Mouse (Mus musculus): ENCODE data around the gene Tbk1. TPM values are rescaled to one million over a fixed set of nuclear protein-coding genes. Genes with fewer than 3 reads are reported as not detected.

Tbk1 gene
- polyA plus RNA-seq, 1 experiment from 2014 or later: 32.0 TPM

DNA sequence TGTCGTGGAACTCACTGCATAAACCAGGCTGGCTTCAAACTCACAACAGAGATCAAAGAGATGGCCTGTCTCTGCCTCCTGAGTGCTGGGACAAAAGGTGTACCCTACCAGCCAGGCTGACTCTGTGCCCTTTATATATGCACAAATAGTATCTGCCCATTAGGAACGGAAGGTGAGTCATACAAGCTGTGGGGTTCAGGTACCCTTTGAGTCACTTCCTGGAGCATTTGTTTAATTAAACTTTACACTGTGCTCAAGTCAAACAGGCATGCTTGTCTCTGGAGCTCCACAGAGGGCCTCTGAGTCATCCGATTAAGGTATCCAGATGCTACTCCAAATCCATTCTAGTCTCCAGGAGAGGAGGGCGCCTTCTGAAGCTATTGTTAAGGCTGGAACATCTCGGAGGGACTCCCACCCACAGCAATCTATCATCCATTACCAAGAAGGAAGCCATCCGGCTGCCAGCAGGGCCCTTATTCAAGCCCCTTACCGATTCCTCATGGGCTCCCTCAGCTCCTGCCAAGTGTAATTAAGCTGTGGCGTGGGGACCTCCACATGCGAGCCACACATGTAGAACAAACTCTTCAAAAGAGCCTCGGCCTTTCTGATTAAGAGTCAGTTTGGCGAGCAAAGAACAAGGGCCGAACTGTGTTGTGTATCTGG lies 65.5 kb downstream of the Tbk1 start:
- Histone ChIP-seq H3K27ac (ENCODE audit: low read depth, low read length) (peak overlapping the region; percentile 56; the same call in 1 of the 2 replicates), H3K9me3 (ENCODE audit: control insufficient read depth, low read length) (no peaks in the 10 kb centered on the region), H3K27me3 (replicated peaks; ENCODE audit: control insufficient read depth, insufficient read depth, low read length) (no peaks in the 10 kb centered on the region), H3K9ac (ENCODE audit: low read depth, low read length) (0 out of 2 replicates have a peak overlapping the region, but pooled peaks have one; percentile 12), H3K4me3 (ENCODE audit: low read depth, low read length) (no peak overlapping the region), H3K36me3 (ENCODE audit: control insufficient read depth, insufficient read depth, low read length) (no peaks in the 10 kb centered on the region), H3K4me2 (peak overlapping the region; percentile 23; the same call in 1 of the 2 replicates), H3K4me1 (replicated peaks; ENCODE audit: control insufficient read depth, insufficient read depth, low read length) (peaks cover 2% of the 10 kb centered on the region)
- WGBS: 48% methylated on average over 12 of the region's 12 CpGs
- DNase-seq (ENCODE audit: low spot score): no peak
- no peak for ATAC-seq (replicated peaks; ENCODE audit: low FRiP score)

DNA sequence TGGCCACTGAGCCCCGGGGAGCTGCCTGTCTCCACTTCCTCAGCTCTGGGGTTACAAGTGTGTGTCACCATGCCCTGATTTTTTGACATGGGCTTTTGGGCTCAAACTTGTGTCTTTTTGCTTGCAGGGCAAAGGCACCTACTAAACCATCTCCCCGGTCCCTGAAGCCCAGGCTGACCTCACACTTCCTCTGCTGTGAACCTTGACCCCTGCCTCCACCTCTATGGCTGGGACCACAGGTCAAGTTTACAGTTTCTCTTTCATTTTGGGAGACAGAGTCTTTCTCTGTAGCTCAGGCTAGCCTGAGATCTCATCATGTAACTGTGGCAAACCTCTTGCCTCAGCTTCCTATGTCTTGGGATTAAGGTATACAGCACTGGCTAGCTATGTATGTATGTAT lies 66.9 kb downstream of the Tbk1 start:
- WGBS: 44% methylated on average over 2 of the region's 2 CpGs
- H3K9me3 ChIP-seq (ENCODE audit: control insufficient read depth, low read length): no peaks in the 10 kb centered on the region
- no peaks in the 10 kb centered on the region for H3K27me3 ChIP-seq (replicated peaks; ENCODE audit: control insufficient read depth, insufficient read depth, low read length)
- peaks cover 3% of the 10 kb centered on the region for H3K4me1 ChIP-seq (replicated peaks; ENCODE audit: control insufficient read depth, insufficient read depth, low read length)
- DNase-seq (ENCODE audit: low spot score) (no peak), ATAC-seq (replicated peaks; ENCODE audit: low FRiP score) (no peak)
- H3K36me3 ChIP-seq (ENCODE audit: control insufficient read depth, insufficient read depth, low read length): no peaks in the 10 kb centered on the region
- no peak overlapping the region for H3K4me3 ChIP-seq (ENCODE audit: low read depth, low read length)
- no peak overlapping the region for H3K27ac ChIP-seq (ENCODE audit: low read depth, low read length)
- H3K9ac ChIP-seq (ENCODE audit: low read depth, low read length): no peak overlapping the region
- no peak overlapping the region for H3K4me2 ChIP-seq

DNA sequence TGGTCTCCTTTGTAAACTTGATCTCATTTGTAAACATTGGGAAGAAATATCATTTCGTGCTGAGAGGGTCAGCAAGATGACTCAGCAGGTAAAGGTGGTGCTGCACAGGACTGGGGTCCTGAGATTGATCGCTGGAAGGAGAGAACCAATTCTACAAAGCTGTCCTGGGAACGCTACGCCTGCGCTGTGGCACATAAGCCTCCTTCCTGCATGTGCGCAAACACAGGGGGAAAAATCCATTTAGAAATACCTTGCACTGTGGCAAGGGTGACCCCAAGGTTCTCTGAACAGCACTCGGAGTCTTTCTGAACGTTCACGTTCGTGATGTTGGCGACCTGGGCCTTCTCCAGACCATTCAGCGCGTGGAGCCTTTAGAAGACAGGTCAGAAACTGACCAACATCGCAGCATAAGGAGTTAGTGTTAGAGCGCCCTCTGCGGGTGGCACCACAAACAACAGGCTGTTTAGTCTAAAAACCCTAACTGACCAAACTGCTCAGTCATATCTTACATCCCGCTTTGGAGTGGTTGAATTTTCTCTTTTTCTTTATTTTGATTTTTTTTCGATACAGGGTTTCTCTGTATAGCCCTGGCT lies 70.5 kb downstream of the Tbk1 start:
- H3K9ac ChIP-seq (ENCODE audit: low read depth, low read length): 0 out of 2 replicates have a peak overlapping the region, but pooled peaks have one; percentile 6
- no peaks in the 10 kb centered on the region for H3K9me3 ChIP-seq (ENCODE audit: control insufficient read depth, low read length)
- no peak overlapping the region for H3K4me3 ChIP-seq (ENCODE audit: low read depth, low read length)
- 29% methylated on average over 18 of the region's 18 CpGs for WGBS
- DNase-seq (ENCODE audit: low spot score): peak; percentile 77
- no peaks in the 10 kb centered on the region for H3K36me3 ChIP-seq (ENCODE audit: control insufficient read depth, insufficient read depth, low read length)
- H3K4me1 ChIP-seq (replicated peaks; ENCODE audit: control insufficient read depth, insufficient read depth, low read length): peaks cover 3% of the 10 kb centered on the region
- 0 out of 2 replicates have a peak overlapping the region, but pooled peaks have one; percentile 32 for H3K27ac ChIP-seq (ENCODE audit: low read depth, low read length)
- peak; percentile 45; the same call in 1 of the 2 replicates for ATAC-seq (replicated peaks; ENCODE audit: low FRiP score)
- peak overlapping the region; percentile 34 for H3K4me2 ChIP-seq
- no peaks in the 10 kb centered on the region for H3K27me3 ChIP-seq (replicated peaks; ENCODE audit: control insufficient read depth, insufficient read depth, low read length)

DNA sequence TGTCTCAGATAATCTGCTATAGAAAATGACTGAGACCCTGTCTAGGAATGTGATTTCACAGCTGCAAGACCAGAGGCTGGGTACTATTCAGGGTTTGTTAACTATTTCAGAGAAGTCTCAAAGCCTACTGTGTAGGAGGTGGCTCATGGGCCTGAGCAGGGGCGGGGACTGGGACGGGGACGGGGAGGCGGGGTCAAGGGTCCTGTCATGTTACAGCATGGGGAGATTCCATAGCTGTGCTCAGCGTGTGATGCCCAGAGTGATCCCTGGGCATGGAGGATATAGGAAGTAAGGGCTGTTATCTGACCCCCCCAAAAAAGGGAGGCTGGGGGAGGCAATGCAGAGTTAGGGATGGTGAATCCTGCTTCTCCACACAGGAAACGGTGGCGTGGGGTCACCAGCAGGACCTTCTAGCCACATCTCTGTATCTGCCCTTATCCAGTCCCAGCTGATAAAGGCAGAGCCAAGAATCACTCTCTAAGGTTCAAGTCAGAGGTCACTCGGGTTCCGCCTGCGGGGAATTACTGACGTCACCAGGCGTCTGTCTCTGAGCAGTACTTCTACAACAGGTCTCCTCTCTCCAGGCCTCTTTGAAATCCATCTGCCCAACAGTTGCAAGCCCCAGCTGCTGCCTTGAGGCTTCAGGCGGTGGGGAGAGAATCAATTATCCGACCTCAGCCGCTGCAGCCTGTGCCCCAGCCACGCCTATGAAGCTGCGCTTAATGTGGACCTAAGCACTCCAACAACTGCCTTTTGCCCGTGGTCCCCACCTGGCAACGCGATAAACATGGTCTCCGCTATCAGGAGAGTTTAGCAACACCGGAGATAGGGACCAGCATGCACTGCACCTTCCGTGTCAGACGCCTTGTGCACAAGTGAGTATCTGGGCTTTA lies 76.6 kb downstream of the Tbk1 start:
- H3K9ac ChIP-seq (ENCODE audit: low read depth, low read length): no peak overlapping the region
- H3K4me1 ChIP-seq (replicated peaks; ENCODE audit: control insufficient read depth, insufficient read depth, low read length): peaks cover 38% of the 10 kb centered on the region

DNA sequence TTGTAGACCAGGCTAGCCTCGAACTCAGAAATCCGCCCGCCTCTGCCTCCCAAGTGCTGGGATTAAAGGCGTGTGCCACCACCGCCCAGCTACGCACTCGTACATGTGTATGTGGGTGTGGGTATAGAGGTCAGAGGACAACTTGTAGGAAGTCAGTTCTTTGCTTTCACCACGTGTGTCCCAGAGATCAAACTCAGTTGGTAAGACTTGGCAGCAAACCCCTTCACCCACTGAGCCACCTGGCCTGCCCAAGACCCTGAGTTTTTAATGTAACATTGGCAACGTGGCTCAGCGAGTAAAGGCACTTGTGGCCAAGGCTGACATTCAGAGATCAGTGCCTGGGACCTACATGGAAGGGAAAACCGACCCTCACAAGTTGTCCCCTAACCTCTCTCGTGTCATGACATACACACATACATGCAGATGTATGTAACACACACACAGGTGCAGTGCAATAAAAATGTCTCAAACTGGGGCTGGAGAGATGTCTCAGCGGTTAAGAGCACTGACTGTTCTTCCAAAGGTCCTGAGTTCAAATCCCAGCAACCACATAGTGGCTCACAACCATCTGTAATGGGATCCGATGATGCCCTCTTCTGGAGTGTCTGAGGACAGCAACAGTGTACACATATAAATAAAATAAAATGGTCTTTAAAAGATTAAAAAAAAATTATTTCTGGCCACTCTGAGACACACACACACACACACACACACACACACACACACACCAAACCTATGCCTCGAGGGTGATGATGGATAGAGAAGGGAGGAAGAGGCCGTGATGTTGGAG lies 78.6 kb downstream of the Tbk1 start:
- H3K9ac ChIP-seq (ENCODE audit: low read depth, low read length): no peak overlapping the region
- H3K9me3 ChIP-seq (ENCODE audit: control insufficient read depth, low read length): no peaks in the 10 kb centered on the region
- no peaks in the 10 kb centered on the region for H3K27me3 ChIP-seq (replicated peaks; ENCODE audit: control insufficient read depth, insufficient read depth, low read length)
- ATAC-seq (replicated peaks; ENCODE audit: low FRiP score) (no peak), DNase-seq (ENCODE audit: low spot score) (no peak)
- H3K4me2 ChIP-seq: no peak overlapping the region
- H3K27ac ChIP-seq (ENCODE audit: low read depth, low read length): no peak overlapping the region
- WGBS: 82% methylated on average over 16 of the region's 16 CpGs
- no peak overlapping the region for H3K4me3 ChIP-seq (ENCODE audit: low read depth, low read length)
- no peaks in the 10 kb centered on the region for H3K36me3 ChIP-seq (ENCODE audit: control insufficient read depth, insufficient read depth, low read length)
- H3K4me1 ChIP-seq (replicated peaks; ENCODE audit: control insufficient read depth, insufficient read depth, low read length): peaks cover 41% of the 10 kb centered on the region

More for the DNA sequence above, 76.6 kb downstream of the Tbk1 start:
- peak; percentile 62 for DNase-seq (ENCODE audit: low spot score)
- no peaks in the 10 kb centered on the region for H3K36me3 ChIP-seq (ENCODE audit: control insufficient read depth, insufficient read depth, low read length)
- no peaks in the 10 kb centered on the region for H3K9me3 ChIP-seq (ENCODE audit: control insufficient read depth, low read length)
- H3K27ac ChIP-seq (ENCODE audit: low read depth, low read length): peak overlapping the region; percentile 23
- H3K27me3 ChIP-seq (replicated peaks; ENCODE audit: control insufficient read depth, insufficient read depth, low read length): no peaks in the 10 kb centered on the region
- peak overlapping the region; percentile 5; the same call in 1 of the 2 replicates for H3K4me3 ChIP-seq (ENCODE audit: low read depth, low read length)
- H3K4me2 ChIP-seq: peak overlapping the region; percentile 42
- WGBS: 16% methylated on average over 24 of the region's 24 CpGs
- ATAC-seq (replicated peaks; ENCODE audit: low FRiP score): peak; percentile 51

DNA sequence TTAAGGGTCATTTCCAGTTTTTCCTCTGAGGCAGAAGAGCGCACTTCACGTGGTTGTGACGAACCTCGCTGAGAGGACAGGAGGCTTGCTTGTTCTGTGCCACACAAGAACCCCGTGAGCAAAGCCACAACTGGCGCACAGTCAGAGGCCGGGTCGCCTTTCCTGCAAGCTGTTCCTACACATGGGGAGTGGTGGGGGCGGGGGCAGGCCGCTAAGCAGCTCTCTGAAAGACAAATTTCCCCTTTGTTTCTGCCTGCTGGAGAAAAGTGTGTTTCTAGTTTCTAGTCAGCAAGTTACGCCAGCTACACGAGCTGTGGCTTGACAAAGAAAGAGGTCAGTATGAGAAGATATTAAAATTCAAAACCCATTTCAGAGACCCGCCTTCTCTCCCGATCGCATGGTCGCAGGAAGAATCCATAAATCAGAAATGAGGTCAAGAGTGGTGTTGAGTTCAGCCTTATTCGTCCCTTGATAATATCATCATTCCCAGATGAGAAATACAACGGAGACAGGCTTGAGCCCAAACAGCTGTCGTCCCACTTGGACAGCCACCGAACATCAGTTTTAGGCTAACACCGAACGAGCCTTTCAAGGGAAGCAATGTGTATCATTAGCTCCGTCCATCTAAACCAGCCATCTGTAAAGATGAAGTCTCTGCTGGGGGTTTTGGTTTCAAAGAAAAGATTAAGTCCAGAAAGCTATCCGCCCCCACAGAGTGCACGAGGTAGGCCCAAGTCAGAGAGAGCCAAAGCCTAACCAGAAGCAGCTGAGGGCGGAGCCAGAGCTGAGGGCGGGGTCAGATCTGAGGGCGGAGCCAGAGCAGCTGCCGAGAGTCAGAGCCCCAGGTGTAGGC lies 79.6 kb downstream of the Tbk1 start:
- Histone ChIP-seq H3K9me3 (ENCODE audit: control insufficient read depth, low read length) (no peaks in the 10 kb centered on the region), H3K36me3 (ENCODE audit: control insufficient read depth, insufficient read depth, low read length) (no peaks in the 10 kb centered on the region), H3K4me1 (replicated peaks; ENCODE audit: control insufficient read depth, insufficient read depth, low read length) (peaks cover 41% of the 10 kb centered on the region), H3K4me2 (peak overlapping the region; percentile 6; the same call in 1 of the 2 replicates), H3K27me3 (replicated peaks; ENCODE audit: control insufficient read depth, insufficient read depth, low read length) (no peaks in the 10 kb centered on the region), H3K9ac (ENCODE audit: low read depth, low read length) (no peak overlapping the region; the same call in 1 of the 2 replicates), H3K27ac (ENCODE audit: low read depth, low read length) (peak overlapping the region; percentile 30; the same call in 1 of the 2 replicates), H3K4me3 (ENCODE audit: low read depth, low read length) (no peak overlapping the region)
- DNase-seq (ENCODE audit: low spot score) (peak; percentile 76), ATAC-seq (replicated peaks; ENCODE audit: low FRiP score) (peak; percentile 70)
- WGBS: 51% methylated on average over 29 of the region's 29 CpGs

DNA sequence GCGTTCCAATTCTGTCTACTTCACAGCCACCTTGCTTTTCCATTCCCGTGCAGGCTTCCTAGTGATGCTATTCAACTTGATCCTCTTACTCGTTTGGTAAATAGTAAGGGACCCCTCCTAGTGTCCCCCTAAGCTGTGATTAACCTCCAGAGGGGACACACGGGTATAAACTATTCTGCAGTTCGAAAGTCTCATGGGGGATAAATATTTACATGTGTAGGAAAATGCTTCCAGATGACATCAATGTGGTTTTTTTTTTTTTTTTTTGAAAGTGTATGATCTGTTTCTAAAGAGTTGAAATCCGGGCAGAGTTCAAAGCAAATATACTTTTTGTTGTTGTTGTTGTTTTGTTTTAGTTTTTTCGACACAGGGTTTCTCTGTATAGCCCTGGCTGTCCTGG lies 80.7 kb downstream of the Tbk1 start:
- peak overlapping the region; percentile 77 for H3K27ac ChIP-seq (ENCODE audit: low read depth, low read length)
- no peaks in the 10 kb centered on the region for H3K27me3 ChIP-seq (replicated peaks; ENCODE audit: control insufficient read depth, insufficient read depth, low read length)
- H3K4me3 ChIP-seq (ENCODE audit: low read depth, low read length): peak overlapping the region; percentile 49; the same call in 1 of the 2 replicates
- no peak overlapping the region; the same call in 1 of the 2 replicates for H3K9ac ChIP-seq (ENCODE audit: low read depth, low read length)
- DNase-seq (ENCODE audit: low spot score) (no peak), ATAC-seq (replicated peaks; ENCODE audit: low FRiP score) (no peak)
- WGBS: 65% methylated on average over 7 of the region's 7 CpGs
- no peaks in the 10 kb centered on the region for H3K9me3 ChIP-seq (ENCODE audit: control insufficient read depth, low read length)
- no peaks in the 10 kb centered on the region for H3K36me3 ChIP-seq (ENCODE audit: control insufficient read depth, insufficient read depth, low read length)
- peak overlapping the region; percentile 84 for H3K4me2 ChIP-seq
- peaks cover 41% of the 10 kb centered on the region for H3K4me1 ChIP-seq (replicated peaks; ENCODE audit: control insufficient read depth, insufficient read depth, low read length)
